Mouse (Mus musculus) ES-E14 (cell line): ENCODE results near the gene Tcf25.

Source experiments
- CHD2 ChIP-seq: IDR thresholded peaks from 2 replicates; pipeline ENCODE4 v1.6.1; 2014; ENCODE audit warnings: mild to moderate bottlenecking, low read depth, low read length, inconsistent platforms
- HCFC1 ChIP-seq: IDR thresholded peaks from 2 replicates; pipeline ENCODE4 v1.6.1; 2012; ENCODE audit warnings: low read length, inconsistent platforms, borderline replicate concordance; ENCODE audit not compliant: insufficient read depth
- MAFK ChIP-seq: IDR thresholded peaks from 2 replicates; pipeline ENCODE4 v1.6.1; 2014; ENCODE audit warnings: mild to moderate bottlenecking, low read depth, low read length, inconsistent platforms; ENCODE audit not compliant: insufficient read depth
- ZC3H11A ChIP-seq: IDR thresholded peaks from 2 replicates; pipeline ENCODE4 v1.6.1; 2012; ENCODE audit warnings: low read depth, mild to moderate bottlenecking, inconsistent platforms, low read length, borderline replicate concordance
- ZNF384 ChIP-seq: IDR thresholded peaks from 2 replicates; pipeline ENCODE4 v1.6.1; 2012; ENCODE audit warnings: low read depth, low read length, inconsistent platforms

DNA sequence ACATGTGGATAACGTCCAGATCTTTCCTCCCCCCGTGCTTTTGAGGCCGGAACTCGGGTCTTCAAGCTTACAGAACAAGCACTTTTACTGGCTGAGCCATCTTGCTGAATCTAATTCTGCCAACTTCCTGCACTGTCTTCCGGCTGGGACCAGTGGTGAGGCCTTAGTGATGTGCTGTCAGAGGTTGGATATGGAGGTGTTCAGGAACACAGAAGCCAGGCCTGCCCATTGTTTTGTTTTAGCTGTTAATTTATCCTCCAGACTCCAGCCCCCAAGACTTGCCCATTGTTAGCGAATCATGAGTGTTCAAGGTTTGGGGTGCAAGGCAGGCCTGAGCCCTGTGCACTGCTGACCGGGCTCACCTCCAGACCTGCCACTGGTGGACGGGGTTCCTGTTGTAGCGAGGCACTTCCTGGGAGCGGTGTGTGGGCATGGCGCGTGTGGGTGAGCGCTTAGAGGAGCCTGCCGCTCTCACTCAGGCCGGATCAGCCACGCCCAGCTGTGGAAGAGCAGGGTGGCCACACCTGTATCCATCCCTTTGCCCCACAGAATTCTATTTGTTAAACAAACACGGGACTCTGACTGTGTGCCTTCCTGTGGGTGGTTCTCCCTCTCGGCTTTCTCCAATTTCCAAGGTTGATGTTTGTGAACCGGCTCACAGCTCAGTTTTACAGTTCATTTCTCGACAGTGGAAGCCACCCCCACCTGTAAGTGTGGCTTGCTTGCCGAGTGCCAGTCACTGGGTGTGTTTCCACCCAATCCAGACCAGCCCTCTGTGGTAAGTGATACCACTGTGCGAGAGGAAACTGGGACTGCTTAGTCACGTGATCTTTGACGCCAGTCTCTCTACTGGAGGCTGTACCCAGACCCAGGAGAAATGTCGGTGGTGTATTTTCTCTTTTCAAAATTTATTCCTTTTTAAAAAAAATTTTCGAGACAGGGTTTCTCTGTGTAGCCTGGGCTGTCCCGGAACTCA lies 32.2 kb upstream of the Tcf25 start:
- TF ChIP-seq CHD2, result no peak
- TF ChIP-seq HCFC1, result no peak
- TF ChIP-seq ZC3H11A, result no peak
- no peak for TF ChIP-seq MAFK
- TF ChIP-seq ZNF384, result no peak
